Mouse (Mus musculus) activated CD4-positive, CD25-positive, alpha-beta regulatory T cell (primary cell): ENCODE results near the gene Olfr1214. TPM values are rescaled to one million over a fixed set of nuclear protein-coding genes. Genes with fewer than 3 reads are reported as not detected.

Experiments
- polyA plus RNA-seq, 2 experiments: library from polyadenylated mRNA; unstranded; fragments of 100-300 nt; shearing (Covaris generic); gene quantifications; one replicate each; pipeline ENCODE4 v1.2.1; 2017

The Olfr1214 gene
- not detected for polyA plus RNA-seq

GRCm38 (mm10) chr2:88992553-88992952, at the start of gene Olfr1214:
Olfr1214 (minus strand) TSS chr2:88992653.

GRCm38 (mm10) chr2:89031965-89032364, 39.5 kb upstream of the Olfr1214 start, which contains the start of gene Olfr1217:
Olfr1217 (minus strand) TSS chr2:89032065.

DNA sequence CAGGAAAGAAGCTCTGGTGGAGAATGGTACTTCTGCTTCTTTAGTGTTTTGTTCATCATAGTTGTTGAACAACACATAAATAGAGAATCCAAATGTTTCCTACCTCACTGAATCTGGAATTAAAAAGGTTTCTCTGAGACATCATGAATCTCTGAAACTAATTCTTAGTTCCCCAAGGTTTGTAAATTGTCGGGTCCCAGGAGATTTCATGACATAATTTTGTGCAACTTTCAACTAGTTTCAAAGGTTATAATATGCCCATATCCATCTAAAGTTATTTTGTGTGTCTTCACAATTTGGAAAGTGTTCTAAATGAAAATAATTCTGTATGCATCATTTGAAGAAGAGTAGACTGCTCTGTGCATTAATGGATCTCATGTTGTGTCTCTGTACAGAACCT, 25.8 kb upstream of the Olfr1214 start, which contains the start of gene Olfr1216:
Gene Olfr1216 (minus strand): TSS at position 101 of the 400 bp plus-strand sequence.

DNA sequence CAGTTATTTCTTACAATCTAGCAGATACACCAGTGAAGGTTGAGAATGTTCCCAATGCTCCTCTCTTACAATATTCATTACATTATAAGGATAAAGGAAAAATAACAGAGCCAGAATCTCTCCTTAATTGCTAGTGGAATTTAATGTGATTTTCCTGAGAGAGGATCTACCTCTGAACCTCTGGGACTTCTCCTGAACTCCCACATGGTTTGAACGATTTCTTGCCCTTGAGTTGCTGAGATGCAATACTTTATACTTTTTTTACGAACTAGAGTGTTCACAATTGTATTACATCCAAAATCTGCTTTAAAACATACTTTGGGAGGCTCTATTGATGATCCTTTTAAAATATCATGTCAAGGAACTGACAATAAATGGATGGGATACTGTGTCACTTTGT, 14.4 kb upstream of the Olfr1214 start, which contains the start of gene Olfr1215:
Gene Olfr1215 (minus strand): TSS at position 101 of the 400 bp plus-strand sequence.

GRCm38 (mm10) chr2:88980181-88980580, 12.3 kb downstream of the Olfr1214 start, which contains the start of gene Gm13762:
Gm13762 (minus strand) TSS chr2:88980281.

DNA sequence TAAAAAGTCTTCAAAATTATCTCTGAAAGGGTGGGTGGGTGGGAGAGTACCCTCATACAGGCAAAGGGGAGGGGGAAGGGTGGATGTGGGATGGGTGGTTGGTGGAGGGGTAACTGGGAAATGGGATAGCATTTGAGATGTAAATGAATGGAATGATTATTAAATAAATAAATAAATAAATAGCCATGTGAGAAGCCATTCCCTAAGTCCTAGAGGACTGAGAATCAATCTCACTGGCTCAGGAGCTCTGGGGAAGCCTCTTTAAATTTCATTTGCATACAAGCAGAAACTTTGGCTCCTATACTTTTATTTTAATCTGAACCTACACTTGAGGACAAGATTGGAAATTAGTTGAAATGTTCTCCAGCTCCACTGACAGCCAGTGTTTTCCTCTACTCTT, 38.8 kb downstream of the Olfr1214 start, which contains the start of gene Olfr1212:
Gene Olfr1212 (plus strand): TSS at position 301 of the 400 bp plus-strand sequence.

GRCm38 (mm10) chr2:88938011-88938410, 54.4 kb downstream of the Olfr1214 start, which contains the start of gene Olfr1211:
Olfr1211 (minus strand) TSS chr2:88938111.

Other genes with a start within 250 kb of the Olfr1214 start
- gene Olfr1198, start 241.3 kb downstream of the Olfr1214 start, polyA plus RNA-seq: not detected
- not detected for gene Olfr1199, start 232.2 kb downstream of the Olfr1214 start, polyA plus RNA-seq
- gene Olfr1200, start 222.2 kb downstream of the Olfr1214 start, polyA plus RNA-seq: under 1 TPM in 1 of 2 experiments, not detected in 1; 0.09 TPM
- not detected for gene Olfr1201, start 199.6 kb downstream of the Olfr1214 start, polyA plus RNA-seq
- not detected for gene Olfr1202, start 178.2 kb downstream of the Olfr1214 start, polyA plus RNA-seq
- gene Olfr1205, start 162.9 kb downstream of the Olfr1214 start, polyA plus RNA-seq: under 1 TPM in 1 of 2 experiments, not detected in 1; 0.12 TPM
- not detected for gene Olfr1204, start 143.4 kb downstream of the Olfr1214 start, polyA plus RNA-seq
- gene Olfr1206, start 129.4 kb downstream of the Olfr1214 start, polyA plus RNA-seq: under 1 TPM in 1 of 2 experiments, not detected in 1; 0.50 TPM
- under 1 TPM in 1 of 2 experiments, not detected in 1; 0.28 TPM for gene Olfr1208, start 90.3 kb downstream of the Olfr1214 start, polyA plus RNA-seq
- gene Olfr1209, start 77.5 kb downstream of the Olfr1214 start, polyA plus RNA-seq: under 1 TPM in 1 of 2 experiments, not detected in 1; 0.05 TPM
- not detected for gene Olfr1211, start 54.5 kb downstream of the Olfr1214 start, polyA plus RNA-seq
- gene Olfr1212, start 38.7 kb downstream of the Olfr1214 start, polyA plus RNA-seq: not detected
- gene Gm13762, start 12.4 kb downstream of the Olfr1214 start, polyA plus RNA-seq: not detected
- under 1 TPM in 1 of 2 experiments, not detected in 1; 0.23 TPM for gene Olfr1215, start 14.3 kb upstream of the Olfr1214 start, polyA plus RNA-seq
- gene Olfr1216, start 25.7 kb upstream of the Olfr1214 start, polyA plus RNA-seq: not detected
- under 1 TPM in 1 of 2 experiments, not detected in 1; 0.19 TPM for gene Olfr1217, start 39.4 kb upstream of the Olfr1214 start, polyA plus RNA-seq
- gene Olfr1218, start 68.5 kb upstream of the Olfr1214 start, polyA plus RNA-seq: not detected
- gene Olfr1219, start 90.9 kb upstream of the Olfr1214 start, polyA plus RNA-seq: not detected
- under 1 TPM in 1 of 2 experiments, not detected in 1; 0.17 TPM for gene Olfr1220, start 114.2 kb upstream of the Olfr1214 start, polyA plus RNA-seq
- not detected for gene Olfr1221, start 124.6 kb upstream of the Olfr1214 start, polyA plus RNA-seq
- gene Olfr1222, start 140.4 kb upstream of the Olfr1214 start, polyA plus RNA-seq: under 1 TPM in 1 of 2 experiments, not detected in 1; 0.07 TPM
- under 1 TPM; 0.13 to 0.37 TPM for gene Olfr1223, start 158.9 kb upstream of the Olfr1214 start, polyA plus RNA-seq
- under 1 TPM in 1 of 2 experiments, not detected in 1; 0.23 TPM for gene Olfr1224-ps1, start 171.4 kb upstream of the Olfr1214 start, polyA plus RNA-seq
- not detected for gene Olfr1225, start 182.0 kb upstream of the Olfr1214 start, polyA plus RNA-seq
- not detected for gene Olfr1226, start 207.4 kb upstream of the Olfr1214 start, polyA plus RNA-seq